In the genomic region with DNA sequence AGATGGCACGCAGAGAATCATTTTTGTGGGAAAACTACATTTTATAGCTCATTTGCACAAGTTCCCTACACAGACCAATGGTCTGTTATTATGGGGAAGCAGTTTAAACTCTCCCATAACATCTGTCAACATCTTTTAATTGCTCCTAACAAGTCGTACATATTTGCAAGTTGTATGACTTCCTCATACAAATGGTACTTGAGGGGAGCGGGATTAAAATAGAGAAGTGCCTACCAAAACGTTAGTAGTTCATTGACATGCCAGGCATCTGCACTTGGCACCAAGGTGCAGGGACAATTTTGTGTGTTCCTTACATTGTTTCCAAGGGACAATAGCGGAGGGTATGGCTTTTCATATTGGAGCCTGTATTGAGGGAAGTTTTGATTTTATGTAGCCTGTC, we compare ENCODE assay signal across 34 mouse cellular contexts.
"Had no signal": no experiment of that assay in that cellular context is flagged by ENCODE, and none has a peak within 500 bp of the region (broad histone marks: within the 10 kb centered on the region; RNA-seq: fewer than 3 reads in every experiment).

No protein-coding gene starts in this region.

- H3K4me3 ChIP-seq: heart, embryonic 10.5 days; heart, embryonic 13.5 days; heart, embryonic 15.5 days; hindbrain, embryonic 10.5 days; hindbrain, embryonic 12.5 days; hindbrain, embryonic 13.5 days; hindbrain, embryonic 15.5 days; intestine, embryonic 15.5 days; kidney, embryonic 15.5 days; layer of hippocampus, adult 2 months had no signal

- H3K4me1 ChIP-seq: hindbrain, embryonic 10.5 days; hindbrain, embryonic 12.5 days; hindbrain, embryonic 13.5 days; hindbrain, embryonic 15.5 days; intestine, embryonic 15.5 days; kidney, embryonic 15.5 days had no signal

- H3K36me3 ChIP-seq: heart, embryonic 10.5 days; heart, embryonic 13.5 days; heart, embryonic 15.5 days; hindbrain, embryonic 10.5 days; hindbrain, embryonic 12.5 days; hindbrain, embryonic 13.5 days; hindbrain, embryonic 15.5 days; intestine, embryonic 15.5 days; kidney, embryonic 15.5 days had no signal

- DNase-seq: heart, postnatal 10 days; heart, postnatal 14 days; heart, postnatal 36 days; heart, postnatal 4 days; kidney, adult 11 months; kidney, adult 18-20 months; kidney, adult 2 months; kidney, adult 8-10 months; kidney, adult 9 months; kidney, postnatal 10 days; kidney, postnatal 14 days; kidney, postnatal 25 days; kidney, postnatal 36 days; kidney, postnatal 4 days; layer of hippocampus, adult 9-11 months; layer of hippocampus, postnatal 36 days had no signal

- H3K4me2 ChIP-seq: heart, embryonic 11.5 days; heart, embryonic 13.5 days; heart, embryonic 15.5 days; hindbrain, embryonic 12.5 days; hindbrain, embryonic 13.5 days; hindbrain, embryonic 14.5 days; hindbrain, embryonic 15.5 days; intestine, embryonic 15.5 days; kidney, embryonic 15.5 days had no signal

- H3K9me3 ChIP-seq: heart, embryonic 10.5 days; heart, embryonic 13.5 days; heart, embryonic 15.5 days; hindbrain, embryonic 10.5 days; hindbrain, embryonic 12.5 days; hindbrain, embryonic 13.5 days; hindbrain, embryonic 15.5 days; intestine, embryonic 15.5 days; kidney, embryonic 15.5 days had no signal

- H3K27me3 ChIP-seq: heart, embryonic 13.5 days; heart, embryonic 15.5 days; hindbrain, embryonic 12.5 days; hindbrain, embryonic 15.5 days; intestine, embryonic 15.5 days; kidney, embryonic 15.5 days had no signal

- H3K9ac ChIP-seq: heart, embryonic 13.5 days; heart, embryonic 15.5 days; hindbrain, embryonic 12.5 days; hindbrain, embryonic 13.5 days; hindbrain, embryonic 14.5 days; hindbrain, embryonic 15.5 days; intestine, embryonic 15.5 days; kidney, embryonic 15.5 days had no signal

- ATAC-seq: hindbrain, embryonic 16.5 days; hindbrain, postnatal 0 days; inflammation-experienced regulatory T-cells, adult 6 months; intestine, embryonic 15.5 days; intestine, embryonic 16.5 days; intestine, postnatal 0 days had no signal

- H3K27ac ChIP-seq: heart, embryonic 10.5 days; heart, embryonic 13.5 days; heart, embryonic 15.5 days; hindbrain, embryonic 10.5 days; hindbrain, embryonic 12.5 days; hindbrain, embryonic 13.5 days; hindbrain, embryonic 14.5 days; hindbrain, embryonic 15.5 days; hindbrain, postnatal 0 days; intestine, embryonic 15.5 days; kidney, embryonic 15.5 days; kidney, postnatal 0 days; layer of hippocampus, adult 2 months had no signal
